Mouse (Mus musculus) G1E (cell line): ENCODE results near the gene Gm45062.

Experiments used
- CTCF ChIP-seq: IDR thresholded peaks from 2 replicates; pipeline ENCODE4 v1.5.1; 2012; ENCODE audit warnings: low read depth, low read length, inconsistent platforms, mixed read lengths
- TAL1 ChIP-seq: conservative IDR thresholded peaks from 2 replicates; pipeline ENCODE4 v1.6.1; 2012; ENCODE audit warnings: low read depth, low read length, inconsistent platforms, mixed read lengths

- TF ChIP-seq TAL1 = no peak
- no peak for TF ChIP-seq CTCF
These were observed 253.2 kb downstream of the Gm45062 start for GRCm38 (mm10) chr6:8512416-8512815.
